Mouse (Mus musculus) ES-Bruce4 (cell line): ENCODE results near the gene Dnmt3a. TPM values are rescaled to one million over a fixed set of nuclear protein-coding genes. Genes with fewer than 3 reads are reported as not detected.

Source experiments
- H3K27ac ChIP-seq: 2 replicates; pipeline ENCODE4 v1.5.1; 2012; ENCODE audit warnings: low read length, inconsistent platforms; ENCODE audit not compliant: insufficient read depth
- H3K27me3 ChIP-seq: 2 replicates; pipeline ENCODE4 v1.6.1; 2012; ENCODE audit warnings: mild to moderate bottlenecking, low read length, inconsistent platforms; ENCODE audit not compliant: control insufficient read depth, poor library complexity, insufficient read depth, severe bottlenecking
- H3K36me3 ChIP-seq: 2 replicates; pipeline ENCODE4 v1.6.1; 2012; ENCODE audit warnings: inconsistent platforms, mild to moderate bottlenecking, low read length, moderate library complexity; ENCODE audit not compliant: control insufficient read depth, poor library complexity, insufficient read depth, severe bottlenecking
- H3K4me1 ChIP-seq: one replicate; pipeline ENCODE4 v1.8.1; 2011; ENCODE audit warnings: low read length; ENCODE audit not compliant: control insufficient read depth, insufficient read depth
- H3K4me3 ChIP-seq: 2 replicates; pipeline ENCODE4 v1.5.1; 2011; ENCODE audit warnings: low read depth, mild to moderate bottlenecking, low read length
- H3K9ac ChIP-seq: 2 replicates; pipeline ENCODE4 v1.6.1; 2012; ENCODE audit warnings: low read depth, mild to moderate bottlenecking, inconsistent platforms; ENCODE audit not compliant: poor library complexity, severe bottlenecking
- H3K9me3 ChIP-seq: replicated peaks from 2 replicates; pipeline ENCODE4 v1.6.1; 2012; ENCODE audit warnings: mild to moderate bottlenecking, low read length, inconsistent platforms; ENCODE audit not compliant: control insufficient read depth, poor library complexity, insufficient read depth, severe bottlenecking
- CTCF ChIP-seq: IDR thresholded peaks from one replicate; pipeline ENCODE4 v1.8.1; 2011; ENCODE audit warnings: low read depth, low read length
- EP300 ChIP-seq: IDR thresholded peaks from 2 replicates; pipeline ENCODE4 v1.6.1; 2011; ENCODE audit warnings: low read depth, low read length; ENCODE audit not compliant: insufficient read depth
- POLR2A ChIP-seq: IDR thresholded peaks from one replicate; pipeline ENCODE4 v1.8.1; 2011; ENCODE audit warnings: low read length; ENCODE audit not compliant: insufficient read depth
- polyA plus RNA-seq: library from polyadenylated mRNA; stranded (reverse); fragments of >200 nt; gene quantifications from 2 replicates; pipeline ENCODE4 v1.2.4, GENCODE M21; 2011; ENCODE audit warnings: low read depth; ENCODE audit not compliant: missing spikeins, insufficient read depth, insufficient read length

Dnmt3a gene
- polyA plus RNA-seq, 1 experiment: 31.9 TPM

DNA sequence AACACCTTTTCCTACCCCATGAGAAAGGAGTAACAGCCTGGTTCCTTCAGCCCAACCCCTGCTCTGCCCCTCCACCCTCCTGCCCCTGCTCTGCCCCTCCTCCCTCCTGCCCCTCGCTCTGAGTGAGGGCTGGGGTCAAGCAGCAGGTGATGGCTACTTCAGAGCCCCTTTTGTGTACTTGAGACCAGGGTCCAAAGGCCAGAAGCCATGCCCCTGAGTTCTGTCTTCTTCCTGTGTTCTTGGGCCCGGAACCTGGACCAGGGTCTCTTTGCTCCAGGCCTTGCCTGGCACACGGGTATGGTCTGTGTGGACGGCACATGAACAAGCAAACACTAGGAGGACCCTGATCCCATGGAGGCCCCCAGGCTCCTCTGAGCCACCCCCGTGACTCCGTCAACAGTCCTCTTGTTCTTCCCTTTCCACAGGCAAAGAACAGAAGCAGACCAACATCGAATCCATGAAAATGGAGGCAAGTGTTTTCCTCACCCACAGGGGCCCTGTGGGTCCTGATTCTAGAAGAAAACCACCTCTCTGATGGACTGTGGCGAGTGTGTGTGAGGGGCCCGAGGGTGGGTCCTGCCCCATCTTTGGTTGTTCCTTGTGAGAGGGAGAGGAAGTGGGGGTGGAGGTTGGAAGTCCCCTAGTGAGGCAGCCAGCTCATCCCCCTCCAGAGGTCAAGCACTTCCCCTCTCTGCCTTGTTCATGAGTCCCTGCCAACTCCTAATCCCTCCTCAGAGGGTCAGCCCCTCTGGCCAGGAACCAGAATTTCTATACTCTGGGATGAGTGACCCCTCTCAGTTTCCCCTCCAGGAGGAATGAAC is 66.8 kb downstream of the Dnmt3a start:
- TF ChIP-seq POLR2A: no peak
- no peak for TF ChIP-seq CTCF
- no peak for TF ChIP-seq EP300
- no peaks in the 10 kb centered on the region for H3K9me3 ChIP-seq
- H3K27ac ChIP-seq: no peak overlapping the region
- H3K27me3 ChIP-seq: no peaks in the 10 kb centered on the region
- H3K9ac ChIP-seq: peak overlapping the region; percentile 27; the same call in 1 of the 2 replicates
- no peaks in the 10 kb centered on the region for H3K36me3 ChIP-seq
- peaks cover 16% of the 10 kb centered on the region for H3K4me1 ChIP-seq
- no peak overlapping the region for H3K4me3 ChIP-seq

DNA sequence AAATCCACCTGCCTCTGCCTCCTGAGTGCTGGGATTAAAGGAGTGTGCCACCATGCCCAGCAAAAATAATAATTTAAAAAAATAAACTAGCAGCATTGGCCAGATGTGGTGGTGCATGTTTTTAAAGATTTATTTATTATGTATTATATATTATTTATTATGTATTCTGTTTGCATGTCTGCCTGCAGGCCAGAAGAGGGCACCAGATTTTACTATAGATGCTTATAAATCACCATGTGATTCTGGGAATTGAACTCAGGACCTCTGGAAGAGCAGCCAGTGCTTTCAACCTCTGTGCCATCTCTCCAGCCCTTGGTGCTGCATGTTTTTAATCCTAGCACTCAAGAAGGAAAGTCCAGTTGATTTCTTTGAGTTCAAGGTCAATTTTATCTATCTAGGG is 69.7 kb downstream of the Dnmt3a start:
- Histone ChIP-seq H3K36me3 (no peaks in the 10 kb centered on the region), H3K4me3 (no peak overlapping the region), H3K9ac (no peak overlapping the region), H3K9me3 (no peaks in the 10 kb centered on the region), H3K27me3 (no peaks in the 10 kb centered on the region), H3K27ac (no peak overlapping the region), H3K4me1 (peaks cover 15% of the 10 kb centered on the region)
- TF ChIP-seq POLR2A (no peak), CTCF (no peak), EP300 (no peak)

DNA sequence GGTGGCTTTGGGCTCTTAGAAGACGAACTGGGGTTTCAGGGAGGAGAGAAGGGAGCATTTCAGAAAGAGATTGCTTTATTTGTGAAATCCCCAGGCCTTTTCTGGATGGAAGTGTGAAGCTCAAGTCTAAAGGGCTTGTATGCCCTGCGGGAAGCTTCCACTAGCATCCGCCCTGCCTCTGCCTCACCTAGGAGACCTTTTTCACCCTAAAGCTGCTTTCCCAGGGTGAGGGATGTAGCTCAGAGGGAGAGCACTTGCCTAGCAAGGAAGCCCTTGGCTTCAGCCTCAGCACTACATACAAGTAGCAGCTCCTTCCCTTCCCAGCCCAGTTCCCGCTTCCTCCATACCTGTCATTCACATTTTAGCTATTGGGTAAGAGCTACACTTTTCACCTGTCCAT is 71.6 kb downstream of the Dnmt3a start:
- Histone ChIP-seq H3K4me3 (no peak overlapping the region), H3K9ac (no peak overlapping the region), H3K9me3 (no peaks in the 10 kb centered on the region), H3K27ac (no peak overlapping the region), H3K4me1 (peaks cover 18% of the 10 kb centered on the region), H3K36me3 (no peaks in the 10 kb centered on the region), H3K27me3 (no peaks in the 10 kb centered on the region)
- no peak for TF ChIP-seq POLR2A
- no peak for TF ChIP-seq CTCF
- TF ChIP-seq EP300: no peak

DNA sequence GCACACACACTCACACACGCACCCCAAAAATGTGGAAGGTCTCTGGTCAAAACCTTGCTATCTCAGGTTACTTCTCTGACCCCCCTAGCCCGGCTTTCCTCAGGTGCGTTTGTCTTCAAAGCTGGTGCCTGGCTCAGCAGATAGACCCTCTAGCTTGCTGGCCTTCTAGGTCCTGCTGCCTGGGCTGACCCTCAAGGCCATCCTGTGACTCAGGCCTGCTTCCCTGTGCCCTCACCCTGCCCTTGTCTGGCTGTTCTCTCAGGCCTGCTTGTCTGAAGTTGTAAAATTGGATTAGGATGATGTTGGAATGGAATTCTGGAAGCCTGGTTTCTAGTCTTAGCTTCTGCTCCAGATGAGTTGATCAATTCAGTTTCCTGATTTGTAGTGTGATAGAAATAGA is 75.7 kb downstream of the Dnmt3a start:
- TF ChIP-seq EP300 (no peak), CTCF (no peak), POLR2A (no peak)
- Histone ChIP-seq H3K27me3 (no peaks in the 10 kb centered on the region), H3K9me3 (no peaks in the 10 kb centered on the region), H3K9ac (no peak overlapping the region), H3K27ac (no peak overlapping the region), H3K4me3 (no peak overlapping the region), H3K4me1 (peaks cover 18% of the 10 kb centered on the region), H3K36me3 (no peaks in the 10 kb centered on the region)

DNA sequence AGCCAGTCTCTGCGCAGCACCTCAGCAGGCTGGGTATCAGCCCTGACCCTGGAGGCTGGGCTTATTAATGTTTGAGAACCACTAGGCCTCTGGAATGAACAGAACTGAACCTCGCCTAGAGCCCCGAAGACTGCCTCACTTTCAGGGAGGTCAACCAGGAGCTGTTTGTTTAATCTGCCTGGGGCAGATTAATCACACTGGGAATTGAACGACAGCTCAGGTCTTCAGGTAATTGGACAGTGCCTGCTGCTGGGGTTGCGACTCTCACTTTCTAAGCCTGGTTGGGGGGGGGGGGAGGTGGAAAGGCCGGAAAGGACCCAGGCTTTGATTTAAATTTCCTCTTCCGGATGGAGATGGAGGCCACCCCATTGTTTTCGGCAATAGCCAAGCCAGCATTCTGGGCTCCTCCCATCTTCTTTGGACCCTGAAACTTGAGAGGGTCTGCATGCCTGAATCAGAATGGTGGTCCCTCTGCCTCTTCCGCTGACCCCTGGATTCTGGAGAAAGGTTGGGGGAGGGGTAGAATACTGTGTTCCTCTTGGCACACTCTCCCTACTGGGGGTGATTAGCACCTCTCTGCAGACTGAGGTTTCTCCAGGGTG is 79.2 kb downstream of the Dnmt3a start:
- TF ChIP-seq POLR2A (no peak), CTCF (no peak), EP300 (peak; percentile 89)
- Histone ChIP-seq H3K27me3 (no peaks in the 10 kb centered on the region), H3K9me3 (no peaks in the 10 kb centered on the region), H3K4me3 (no peak overlapping the region), H3K4me1 (peaks cover 18% of the 10 kb centered on the region), H3K36me3 (no peaks in the 10 kb centered on the region), H3K27ac (peak overlapping the region; percentile 37), H3K9ac (no peak overlapping the region)

DNA sequence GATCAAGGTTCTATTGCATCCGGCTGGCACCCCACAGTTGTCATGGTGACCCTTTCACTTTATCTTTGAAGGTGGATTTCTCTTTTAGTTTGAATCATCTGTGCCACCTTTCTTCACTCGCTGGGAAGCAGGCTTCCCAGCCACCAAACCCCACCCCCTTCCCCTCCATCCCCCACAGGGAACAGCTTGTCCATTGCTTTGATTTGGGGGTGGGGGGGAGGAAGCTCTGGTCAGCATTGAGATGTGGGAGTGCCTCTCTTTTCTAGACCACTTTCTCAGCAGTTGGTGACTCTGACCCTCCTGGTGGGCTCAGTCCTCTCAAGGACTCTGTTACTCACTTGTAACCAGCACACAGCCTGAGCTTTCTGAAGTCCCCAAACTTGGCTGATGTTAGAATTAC is 80.8 kb downstream of the Dnmt3a start:
- TF ChIP-seq EP300: peak; percentile 75; the same call in 1 of the 2 replicates
- no peak for TF ChIP-seq CTCF
- no peaks in the 10 kb centered on the region for H3K9me3 ChIP-seq
- H3K4me3 ChIP-seq: no peak overlapping the region
- no peaks in the 10 kb centered on the region for H3K27me3 ChIP-seq
- H3K36me3 ChIP-seq: no peaks in the 10 kb centered on the region
- H3K27ac ChIP-seq: peak overlapping the region; percentile 14
- peaks cover 12% of the 10 kb centered on the region for H3K4me1 ChIP-seq
- H3K9ac ChIP-seq: no peak overlapping the region
